20 mouse cellular contexts compared by ENCODE assay signal in genomic region chr12:106317738-106318137, GRCm38 (mm10).
"Had no signal": no experiment of that assay in that cellular context is flagged by ENCODE, and none has a peak within 500 bp of the region (broad histone marks: within the 10 kb centered on the region; RNA-seq: fewer than 3 reads in every experiment).

No protein-coding gene starts in this region.

- ATAC-seq: midbrain, embryonic 15.5 days had no signal

- H3K4me3 ChIP-seq: left cerebral cortex, adult 2 months; liver, embryonic 13.5 days; midbrain, embryonic 12.5 days; midbrain, embryonic 15.5 days; neural tube, embryonic 12.5 days; neural tube, embryonic 15.5 days had no signal

- H3K27ac ChIP-seq: left cerebral cortex, adult 2 months; liver, embryonic 13.5 days; midbrain, embryonic 12.5 days; midbrain, embryonic 15.5 days; neural tube, embryonic 12.5 days; neural tube, embryonic 15.5 days; stomach, postnatal 0 days had no signal

- H3K4me2 ChIP-seq: liver, embryonic 13.5 days; midbrain, embryonic 12.5 days; midbrain, embryonic 15.5 days; neural tube, embryonic 12.5 days; neural tube, embryonic 15.5 days had no signal

- DNase-seq: kidney, adult 9 months; kidney, postnatal 14 days; kidney, postnatal 4 days; layer of hippocampus, postnatal 36 days; liver, embryonic 13.5 days; lung, adult 2 months; lung, postnatal 10 days; lung, postnatal 36 days; right cerebral cortex, adult 18-20 months; right cerebral cortex, postnatal 14 days; right cerebral cortex, postnatal 4 days; thymus, adult 2 months; thymus, postnatal 14 days; thymus, postnatal 4 days had no signal

- H3K4me1 ChIP-seq: liver, embryonic 13.5 days; midbrain, embryonic 15.5 days; neural tube, embryonic 12.5 days; neural tube, embryonic 15.5 days had no signal

- H3K9ac ChIP-seq: liver, embryonic 13.5 days; midbrain, embryonic 12.5 days; midbrain, embryonic 15.5 days; neural tube, embryonic 12.5 days; neural tube, embryonic 15.5 days had no signal

- H3K27me3 ChIP-seq: liver, embryonic 13.5 days; midbrain, embryonic 12.5 days had no signal

- H3K9me3 ChIP-seq: liver, embryonic 13.5 days; midbrain, embryonic 12.5 days; midbrain, embryonic 15.5 days; neural tube, embryonic 12.5 days; neural tube, embryonic 15.5 days had no signal

- H3K36me3 ChIP-seq: liver, embryonic 13.5 days; midbrain, embryonic 12.5 days; midbrain, embryonic 15.5 days; neural tube, embryonic 12.5 days; neural tube, embryonic 15.5 days had no signal
